Mouse (Mus musculus) mammary gland, adult 2 months (tissue): ENCODE data around the gene Aldh16a1. TPM values are rescaled to one million over a fixed set of nuclear protein-coding genes. Genes with fewer than 3 reads are reported as not detected.

Source experiments
- polyA plus RNA-seq: library from polyadenylated mRNA; depleted of rRNA; stranded (reverse); fragments of >200 nt; gene quantifications from 2 replicates; pipeline ENCODE4 v1.2.3, GENCODE M21; 2012; ENCODE audit warnings: low replicate concordance; rRNA removed

Gene Aldh16a1
- 53.8 and 90.5 TPM in 2 replicates for polyA plus RNA-seq

DNA sequence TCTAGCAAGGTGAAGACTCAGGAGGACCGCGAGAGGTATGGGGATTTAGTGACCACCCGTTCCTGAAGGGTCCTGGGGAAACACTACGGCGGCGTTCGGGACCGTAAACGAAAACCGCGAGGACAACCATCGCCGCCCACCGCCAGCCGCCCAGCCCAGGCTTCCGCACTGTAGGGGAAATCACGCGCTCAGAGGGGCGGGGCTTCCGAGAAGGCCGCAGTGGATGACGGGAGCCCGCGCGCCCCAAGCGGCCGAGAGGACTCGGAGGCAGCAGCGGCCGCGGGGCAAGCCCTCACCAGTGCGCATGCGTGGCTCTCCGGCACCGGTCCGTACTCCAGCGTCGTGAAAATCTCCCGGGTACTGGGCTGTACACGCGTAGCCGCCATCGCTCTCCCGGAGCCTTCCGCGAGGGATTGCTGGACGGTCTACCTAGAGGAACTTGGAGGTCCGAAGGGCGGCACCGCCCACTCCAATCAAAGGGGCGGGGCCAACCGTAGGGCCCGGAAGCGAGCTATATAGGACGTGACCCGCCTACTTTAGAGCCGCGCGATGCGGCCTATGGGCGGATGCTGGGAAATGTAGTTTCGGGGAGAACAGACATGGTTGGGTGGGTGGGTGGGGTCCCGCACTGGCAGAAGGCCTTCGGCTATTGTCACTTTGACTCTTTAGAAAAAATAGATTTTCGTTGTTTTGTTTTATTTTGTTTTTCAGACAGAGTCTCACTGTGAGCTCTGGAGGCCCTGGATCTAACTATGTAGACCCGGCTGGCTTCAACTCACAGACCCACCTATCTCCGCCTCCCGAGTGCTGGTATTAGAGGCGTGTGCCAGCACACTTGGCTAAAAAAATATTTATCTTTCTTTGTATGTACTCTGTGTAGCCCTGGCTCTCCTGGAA is at the start of gene Aldh16a1, which contains the start of gene Pih1d1:
TSS of gene Aldh16a1 (minus strand) at position 489 of the 897 bp plus-strand sequence.
TSS of gene Pih1d1 (plus strand) at position 208 of the 897 bp plus-strand sequence.

GRCm38 (mm10) chr7:45180896-45181477 is 26.6 kb upstream of the Aldh16a1 start, which contains the start of gene Pth2:
Pth2 (plus strand) TSS chr7:45180995.

GRCm38 (mm10) chr7:45179469-45179868 is 25.1 kb upstream of the Aldh16a1 start, which contains the start of gene Gfy:
Gfy (minus strand) TSS chr7:45179569.

GRCm38 (mm10) chr7:45163735-45164490 is 9.5 kb upstream of the Aldh16a1 start, which contains the start of gene Slc17a7:
Slc17a7 (plus strand) TSS chr7:45163949.

DNA sequence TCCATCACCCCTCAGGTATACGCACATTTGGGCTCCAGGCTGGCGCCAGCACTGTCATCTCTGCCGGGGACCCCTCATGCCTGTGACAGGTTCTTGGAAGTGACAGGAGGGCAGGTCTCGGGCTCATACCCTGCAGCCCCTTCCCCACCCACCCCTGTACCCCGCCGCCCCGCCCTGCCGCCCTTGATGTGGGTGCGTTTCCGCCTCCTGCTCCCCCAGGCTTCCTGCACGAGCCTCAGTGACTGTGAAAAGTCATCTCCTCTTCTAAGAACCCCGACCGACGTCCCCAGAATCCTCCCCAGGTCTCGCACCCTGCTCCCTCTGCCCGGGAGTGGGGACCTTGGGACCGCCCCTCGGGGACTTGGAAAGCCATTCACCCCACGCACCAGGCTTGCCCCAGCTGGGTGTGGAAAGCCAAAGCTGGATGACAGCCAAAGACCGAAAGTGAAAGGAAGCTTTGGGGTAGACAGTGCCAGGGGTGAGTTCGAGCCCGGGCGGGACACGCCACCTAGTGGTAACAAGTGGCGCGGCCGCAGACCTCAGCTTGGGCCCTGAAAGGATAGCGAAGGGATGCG is 18.3 kb downstream of the Aldh16a1 start, which contains the start of the genes Gm45713 and Flt3l:
TSS of gene Gm45713 (minus strand) at position 239 of the 575 bp plus-strand sequence.
TSS of gene Flt3l (minus strand) at position 440 of the 575 bp plus-strand sequence.

DNA sequence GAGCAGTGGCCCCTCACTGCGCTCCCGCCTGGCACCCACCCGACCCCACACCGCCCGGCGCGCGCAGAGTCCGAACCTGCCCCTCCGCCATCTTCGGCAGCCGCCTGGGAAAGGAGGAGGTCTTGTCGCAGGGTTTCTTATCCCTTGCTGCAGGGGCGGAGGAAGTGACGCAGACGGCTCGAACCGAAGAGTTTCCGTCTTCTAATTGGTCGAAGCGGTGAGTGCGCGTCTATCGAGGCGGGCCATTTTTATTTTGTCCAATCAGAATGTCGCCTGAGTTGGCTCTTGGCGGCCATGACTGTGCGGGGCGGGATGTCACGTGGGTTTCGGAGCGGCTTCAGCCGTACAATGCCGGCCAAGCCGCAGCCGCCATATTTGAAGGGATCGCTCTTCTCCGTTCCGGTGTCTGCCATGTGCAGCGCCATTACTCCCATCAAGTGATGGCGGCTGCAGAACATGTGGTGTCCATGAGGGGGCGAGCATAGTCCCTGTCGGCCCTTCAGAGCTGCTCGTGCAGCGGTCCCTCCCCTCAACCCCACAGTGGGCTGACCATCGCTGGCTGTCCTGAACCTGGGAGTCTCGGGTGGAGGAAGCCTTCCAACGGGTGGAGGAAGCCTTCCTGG is 25.6 kb downstream of the Aldh16a1 start, which contains the start of gene Rpl13a:
TSS of gene Rpl13a (minus strand) at position 138 of the 623 bp plus-strand sequence.

DNA sequence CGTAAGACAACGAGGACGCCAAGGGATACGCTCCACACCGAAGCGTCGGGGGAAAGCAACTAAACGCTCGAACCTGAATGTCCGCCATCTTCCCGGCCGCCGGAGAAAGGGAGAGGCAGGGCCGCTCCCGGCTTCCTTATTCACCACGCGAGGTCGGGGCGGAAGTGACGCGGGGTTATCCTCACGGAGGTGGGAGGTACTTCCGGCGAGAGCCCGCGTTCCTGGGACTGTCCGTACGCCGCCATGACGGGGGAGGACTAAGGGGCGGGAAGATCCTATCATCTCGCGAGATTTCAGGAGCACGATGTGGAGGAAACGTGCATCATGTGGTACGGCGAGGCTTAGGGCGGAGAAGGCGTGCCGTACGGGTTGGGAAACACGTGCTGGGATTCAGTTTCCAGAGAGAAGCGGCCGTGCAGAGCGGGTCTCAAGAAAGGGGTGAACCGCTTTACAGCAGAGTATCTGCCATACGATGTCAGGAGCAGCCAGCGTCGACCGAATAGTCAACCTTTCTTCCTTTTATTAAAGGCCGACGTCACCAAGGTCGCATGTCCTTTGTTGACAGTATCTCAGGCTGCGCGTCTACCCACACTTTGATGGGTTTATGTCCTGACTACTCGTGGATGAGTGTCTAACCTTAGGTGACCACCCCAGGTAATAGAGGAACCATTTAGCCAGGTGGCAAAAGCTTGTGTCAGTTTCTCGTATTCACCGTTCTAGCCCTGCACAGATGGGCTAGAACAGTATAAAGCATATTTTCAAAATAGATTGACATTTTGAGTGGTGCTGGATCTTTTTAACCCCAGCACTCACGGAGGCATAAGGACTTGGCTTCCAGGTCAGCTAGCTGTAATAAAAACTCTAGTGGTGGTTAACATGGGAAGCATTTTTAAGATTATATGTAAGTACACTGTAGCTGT is 29.9 kb downstream of the Aldh16a1 start, which contains the start of gene Rps11:
TSS of gene Rps11 (minus strand) at position 216 of the 920 bp plus-strand sequence.

GRCm38 (mm10) chr7:45103652-45104180 is 50.7 kb downstream of the Aldh16a1 start, which contains the start of gene Fcgrt:
Fcgrt (minus strand) TSS chr7:45103851.

GRCm38 (mm10) chr7:45092048-45092447 is 62.3 kb downstream of the Aldh16a1 start, which contains the start of gene Rcn3:
Rcn3 (minus strand) TSS chr7:45092221.

Other genes starting within 250 kb of the Aldh16a1 start
- 87.8 and 112 TPM in 2 replicates for gene Ap2a1, start 225.1 kb downstream of the Aldh16a1 start, polyA plus RNA-seq
- 0.19 and 0.26 TPM in 2 replicates for gene Tsks, start 211.4 kb downstream of the Aldh16a1 start, polyA plus RNA-seq
- gene Cpt1c, start 179.7 kb downstream of the Aldh16a1 start, polyA plus RNA-seq, result 34.3 and 34.4 TPM in 2 replicates
- gene Prmt1, start 168.0 kb downstream of the Aldh16a1 start, polyA plus RNA-seq, result 97.1 and 118 TPM in 2 replicates
- gene Irf3, start 156.9 kb downstream of the Aldh16a1 start, polyA plus RNA-seq, result 120 and 136 TPM in 2 replicates
- 38.7 and 59.9 TPM in 2 replicates for gene Bcl2l12, start 155.9 kb downstream of the Aldh16a1 start, polyA plus RNA-seq
- 58.3 and 111 TPM in 2 replicates for gene Scaf1, start 138.2 kb downstream of the Aldh16a1 start, polyA plus RNA-seq
- gene Rras, start 136.6 kb downstream of the Aldh16a1 start, polyA plus RNA-seq, result 201 and 278 TPM in 2 replicates
- 7.2 and 19.0 TPM in 2 replicates for gene Prr12, start 101.7 kb downstream of the Aldh16a1 start, polyA plus RNA-seq
- 75.7 and 106 TPM in 2 replicates for gene Nosip, start 92.2 kb downstream of the Aldh16a1 start, polyA plus RNA-seq
- gene Prrg2, start 91.9 kb downstream of the Aldh16a1 start, polyA plus RNA-seq, result 74.1 and 134 TPM in 2 replicates
- gene Rcn3, start 62.4 kb downstream of the Aldh16a1 start, polyA plus RNA-seq, result 147 and 250 TPM in 2 replicates
- gene Fcgrt, start 50.7 kb downstream of the Aldh16a1 start, polyA plus RNA-seq, result 251 and 271 TPM in 2 replicates
- 167 and 309 TPM in 2 replicates for gene Rps11, start 30.1 kb downstream of the Aldh16a1 start, polyA plus RNA-seq
- 1,471 and 2,886 TPM in 2 replicates for gene Rpl13a, start 25.8 kb downstream of the Aldh16a1 start, polyA plus RNA-seq
- 0.93 and 17.5 TPM in 2 replicates for gene Gm45713, start 18.4 kb downstream of the Aldh16a1 start, polyA plus RNA-seq
- gene Flt3l, start 18.2 kb downstream of the Aldh16a1 start, polyA plus RNA-seq, result 166 and 183 TPM in 2 replicates
- 54.4 and 57.6 TPM in 2 replicates for gene Pih1d1, start 281 bp downstream of the Aldh16a1 start, polyA plus RNA-seq
- gene Slc17a7, start 9.4 kb upstream of the Aldh16a1 start, polyA plus RNA-seq, result 0.13 and 0.24 TPM in 2 replicates
- gene Gfy, start 25.0 kb upstream of the Aldh16a1 start, polyA plus RNA-seq, result not detected in 2 replicates
- not detected in 2 replicates for gene Pth2, start 26.4 kb upstream of the Aldh16a1 start, polyA plus RNA-seq
- gene Ccdc155, start 50.3 kb upstream of the Aldh16a1 start, polyA plus RNA-seq, result 0.20 and 0.22 TPM in 2 replicates
- 23.3 and 27.6 TPM in 2 replicates for gene Dkkl1, start 57.6 kb upstream of the Aldh16a1 start, polyA plus RNA-seq
- 101 and 152 TPM in 2 replicates for gene Tead2, start 61.2 kb upstream of the Aldh16a1 start, polyA plus RNA-seq
- gene Cd37, start 84.5 kb upstream of the Aldh16a1 start, polyA plus RNA-seq, result 279 and 619 TPM in 2 replicates
- 0.19 TPM in 1 of 2 replicates, not detected in the other for gene Slc6a16, start 86.5 kb upstream of the Aldh16a1 start, polyA plus RNA-seq
- 0.32 and 0.49 TPM in 2 replicates for gene Slc6a21, start 122.9 kb upstream of the Aldh16a1 start, polyA plus RNA-seq
- 30.5 and 38.2 TPM in 2 replicates for gene Trpm4, start 179.2 kb upstream of the Aldh16a1 start, polyA plus RNA-seq
- 0.06 and 44.9 TPM in 2 replicates for gene Hrc, start 180.7 kb upstream of the Aldh16a1 start, polyA plus RNA-seq
- 1.2 and 1.6 TPM in 2 replicates for gene Ppfia3, start 212.4 kb upstream of the Aldh16a1 start, polyA plus RNA-seq
- 1.8 and 3.3 TPM in 2 replicates for gene Lin7b, start 216.0 kb upstream of the Aldh16a1 start, polyA plus RNA-seq
- 247 and 258 TPM in 2 replicates for gene Snrnp70, start 241.2 kb upstream of the Aldh16a1 start, polyA plus RNA-seq